Mouse (Mus musculus): ENCODE measurements around the gene Vamp5.

Vamp5 gene

GRCm38 (mm10) chr6:72366844-72367443, 13.3 kb downstream of the Vamp5 start, which contains the start of gene Rnf181:
Gene Rnf181, minus strand, starts transcription at chr6:72366956.
- in situ Hi-C loops (cut with MseI, MboI), result no loop called here

GRCm38 (mm10) chr6:72366304-72366703, 14.0 kb downstream of the Vamp5 start:
- in situ Hi-C loops (cut with MseI, MboI), result no loop called here

GRCm38 (mm10) chr6:72364985-72365384, 15.3 kb downstream of the Vamp5 start:
- in situ Hi-C loops (cut with MseI, MboI), result no loop called here

GRCm38 (mm10) chr6:72364009-72364408, 16.3 kb downstream of the Vamp5 start:
- in situ Hi-C loops (cut with MseI, MboI), result no loop called here

- in situ Hi-C loops (cut with MseI, MboI), result no loop called here
Measured at GRCm38 (mm10) chr6:72362132-72363028, 17.9 kb downstream of the Vamp5 start.

- in situ Hi-C loops (cut with MseI, MboI), result no loop called here
Measured at GRCm38 (mm10) chr6:72361121-72361551, 19.1 kb downstream of the Vamp5 start.

GRCm38 (mm10) chr6:72360599-72360935, 19.7 kb downstream of the Vamp5 start:
- in situ Hi-C loops (cut with MseI, MboI), result no loop called here

- in situ Hi-C loops (cut with MseI, MboI), result no loop called here
Measured at GRCm38 (mm10) chr6:72359891-72360598, 20.2 kb downstream of the Vamp5 start.

- in situ Hi-C loops (cut with MseI, MboI), result no loop called here
Measured at GRCm38 (mm10) chr6:72359343-72359742, 20.9 kb downstream of the Vamp5 start.

GRCm38 (mm10) chr6:72358086-72358764, 22.0 kb downstream of the Vamp5 start:
- in situ Hi-C loops (cut with MseI, MboI), result no loop called here

GRCm38 (mm10) chr6:72357164-72358079, 22.8 kb downstream of the Vamp5 start:
- in situ Hi-C loops (cut with MseI, MboI), result no loop called here

GRCm38 (mm10) chr6:72356001-72356532, 24.2 kb downstream of the Vamp5 start:
- in situ Hi-C loops (cut with MseI, MboI), result no loop called here

- in situ Hi-C loops (cut with MseI, MboI), result no loop called here
Measured at GRCm38 (mm10) chr6:72355066-72355911, 25.0 kb downstream of the Vamp5 start, which contains the start of gene Tmem150a. Gene Tmem150a, plus strand, starts transcription at chr6:72355447.

GRCm38 (mm10) chr6:72354025-72354424, 26.2 kb downstream of the Vamp5 start:
- in situ Hi-C loops (cut with MseI, MboI), result no loop called here

- in situ Hi-C loops (cut with MseI, MboI), result no loop called here
Measured at GRCm38 (mm10) chr6:72352636-72353405, 27.4 kb downstream of the Vamp5 start.

GRCm38 (mm10) chr6:72350214-72350613, 30.1 kb downstream of the Vamp5 start:
- in situ Hi-C loops (cut with MseI, MboI), result no loop called here

- in situ Hi-C loops (cut with MseI, MboI), result no loop called here
Measured at GRCm38 (mm10) chr6:72348411-72348810, 31.9 kb downstream of the Vamp5 start.

GRCm38 (mm10) chr6:72347166-72347941, 32.9 kb downstream of the Vamp5 start, which contains the start of gene 0610030E20Rik:
Gene 0610030E20Rik, plus strand, starts transcription at chr6:72347317.
- in situ Hi-C loops (cut with MseI, MboI), result no loop called here

Measured in mouse trophoblast stem cell (cell line).